Mouse (Mus musculus) left cerebral cortex, adult 2 months (tissue): ENCODE measurements around the gene Cdon. TPM values are rescaled to one million over a fixed set of nuclear protein-coding genes. Genes with fewer than 3 reads are reported as not detected.
A peak's percentile ranks its signal among the peaks of the same experiment; 100 is the strongest.

Source experiments
- DNase-seq, 2 experiments: peaks; one replicate each; pipeline ENCODE4 v3.0.0; 2021 to 2022; ENCODE audit warnings: low spot score in 2 of 2, mixed read lengths in 1 of 2; ENCODE audit errors: extremely low spot score in 1 of 2
- H3K27ac ChIP-seq: fragments of 200-600 bp; 2 replicates; pipeline ENCODE4 v1.8.1; 2022
- H3K4me3 ChIP-seq: fragments of 200-600 bp; 2 replicates; pipeline ENCODE4 v1.8.1; 2022
- CTCF ChIP-seq: fragments of 200-600 bp; IDR thresholded peaks from 2 replicates; pipeline ENCODE4 v1.8.1; 2022; ENCODE audit warnings: antibody characterized with exemption, mild to moderate bottlenecking, moderate library complexity
- intact Hi-C: fragments of 180-260 bp; cut with DNase I; formaldehyde crosslinking; loops from one replicate; pipeline ENCODE4 v1.15.1; 2025
- total RNA-seq, 2 experiments: library from RNA; stranded (reverse); gene quantifications; 2 replicates each; pipeline ENCODE4 v1.2.3; 2021

The Cdon gene
- total RNA-seq, 2 experiments from 2014 or later, result 7.9 to 8.3 TPM

DNA sequence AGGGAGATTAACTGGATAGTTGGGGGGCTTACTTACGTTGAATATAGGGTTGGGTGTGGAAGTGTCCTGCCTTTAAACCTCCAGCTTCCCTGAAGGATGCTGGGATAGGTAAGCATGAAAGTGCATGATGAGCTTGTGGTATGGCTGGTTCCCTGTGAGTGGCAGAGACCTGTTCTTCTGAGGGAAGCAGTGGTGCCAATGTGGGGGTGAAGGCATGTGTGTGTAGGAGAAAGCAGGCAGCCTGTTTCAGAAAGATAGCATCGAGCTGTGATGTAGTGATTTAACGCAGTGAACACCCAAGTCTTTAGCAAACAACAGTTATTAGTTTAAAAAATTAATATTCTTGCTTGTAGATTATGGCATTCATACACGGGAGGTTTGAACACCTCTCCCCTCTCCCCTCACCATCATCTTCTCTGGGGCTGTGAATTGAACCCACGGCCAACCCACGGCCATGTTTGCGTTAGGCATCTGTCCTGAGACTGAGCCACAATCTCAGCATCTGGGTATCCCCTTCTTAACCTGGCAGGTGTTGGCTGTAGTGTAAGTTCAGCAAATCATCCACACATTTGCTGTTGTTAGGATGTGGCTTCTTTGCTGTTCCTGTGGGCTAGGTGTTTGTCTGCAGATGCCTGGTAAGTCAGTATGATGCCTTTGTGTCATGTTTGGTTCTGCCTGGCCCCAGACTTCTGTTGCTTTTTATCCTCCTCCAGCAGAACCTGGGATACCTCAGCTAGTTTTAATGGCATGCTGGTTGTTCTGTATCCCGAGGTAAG is 17.5 kb downstream of the Cdon start:
- peak overlapping the region; percentile 64; the same call in 1 of the 2 replicates for H3K27ac ChIP-seq
- intact Hi-C loops, result loop anchor here (2.0 kb wide), 1 partner anchor 14 kb away; no protein-coding TSS in a partner anchor
- H3K4me3 ChIP-seq, result no peak overlapping the region
- peak; percentile 18 to 22 for DNase-seq
- TF ChIP-seq CTCF, result no peak

DNA sequence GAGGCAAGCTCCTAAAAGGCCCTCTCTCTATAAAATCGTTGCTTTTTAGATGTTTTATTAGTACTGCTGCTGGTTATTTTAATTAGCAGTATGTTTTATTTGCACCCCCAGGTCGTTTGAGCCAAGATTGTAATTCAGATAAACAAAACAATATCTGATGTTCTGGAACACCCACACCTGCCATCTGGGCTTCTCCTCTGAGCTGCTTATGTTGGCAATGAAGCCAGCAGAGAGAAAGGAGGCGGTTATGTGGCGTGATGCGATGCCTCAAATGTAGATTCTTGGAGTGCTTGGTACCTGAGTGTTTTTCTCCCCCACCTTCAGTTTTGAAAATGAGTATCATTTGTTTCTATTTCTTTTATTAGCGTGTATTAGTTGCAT is 18.1 kb downstream of the Cdon start:
- Histone ChIP-seq H3K4me3 (no peak overlapping the region), H3K27ac (peak overlapping the region; percentile 64; the same call in 1 of the 2 replicates)
- no peak for TF ChIP-seq CTCF
- intact Hi-C loops, result loop anchor here (2.0 kb wide), 1 partner anchor 14 kb away; no protein-coding TSS in a partner anchor
- DNase-seq, result peak; percentile 60 to 63

- intact Hi-C loops, result loop anchor here (2.0 kb wide), 1 partner anchor 15 kb away; no protein-coding TSS in a partner anchor
- no peak for TF ChIP-seq CTCF
- DNase-seq, result no peak
- H3K4me3 ChIP-seq, result no peak overlapping the region
- peak overlapping the region; percentile 44 for H3K27ac ChIP-seq
These were observed 18.8 kb downstream of the Cdon start for GRCm38 (mm10) chr9:35439754-35440153.

DNA sequence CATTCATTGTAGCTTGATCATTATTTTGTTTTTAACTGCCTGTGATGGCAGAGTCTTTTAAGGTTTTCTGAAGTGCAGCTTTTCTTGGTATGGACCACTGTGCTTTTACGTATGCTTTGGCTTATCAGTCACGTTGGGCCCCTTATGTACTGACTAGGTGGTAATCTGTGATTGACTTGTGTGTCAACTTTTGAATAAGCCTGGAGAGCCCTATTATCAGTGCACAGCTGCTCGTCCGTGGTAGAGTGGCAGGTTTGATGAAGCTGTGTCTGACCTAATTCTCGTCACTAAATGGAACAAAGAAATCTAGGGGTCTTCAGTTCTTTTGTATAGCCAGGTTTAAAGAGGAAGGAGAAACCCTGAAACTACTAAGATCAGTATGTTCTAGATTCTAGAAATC is 21.5 kb downstream of the Cdon start:
- intact Hi-C loops, result no loop called here
- H3K4me3 ChIP-seq, result no peak overlapping the region
- no peak overlapping the region for H3K27ac ChIP-seq
- TF ChIP-seq CTCF, result no peak
- no peak for DNase-seq

DNA sequence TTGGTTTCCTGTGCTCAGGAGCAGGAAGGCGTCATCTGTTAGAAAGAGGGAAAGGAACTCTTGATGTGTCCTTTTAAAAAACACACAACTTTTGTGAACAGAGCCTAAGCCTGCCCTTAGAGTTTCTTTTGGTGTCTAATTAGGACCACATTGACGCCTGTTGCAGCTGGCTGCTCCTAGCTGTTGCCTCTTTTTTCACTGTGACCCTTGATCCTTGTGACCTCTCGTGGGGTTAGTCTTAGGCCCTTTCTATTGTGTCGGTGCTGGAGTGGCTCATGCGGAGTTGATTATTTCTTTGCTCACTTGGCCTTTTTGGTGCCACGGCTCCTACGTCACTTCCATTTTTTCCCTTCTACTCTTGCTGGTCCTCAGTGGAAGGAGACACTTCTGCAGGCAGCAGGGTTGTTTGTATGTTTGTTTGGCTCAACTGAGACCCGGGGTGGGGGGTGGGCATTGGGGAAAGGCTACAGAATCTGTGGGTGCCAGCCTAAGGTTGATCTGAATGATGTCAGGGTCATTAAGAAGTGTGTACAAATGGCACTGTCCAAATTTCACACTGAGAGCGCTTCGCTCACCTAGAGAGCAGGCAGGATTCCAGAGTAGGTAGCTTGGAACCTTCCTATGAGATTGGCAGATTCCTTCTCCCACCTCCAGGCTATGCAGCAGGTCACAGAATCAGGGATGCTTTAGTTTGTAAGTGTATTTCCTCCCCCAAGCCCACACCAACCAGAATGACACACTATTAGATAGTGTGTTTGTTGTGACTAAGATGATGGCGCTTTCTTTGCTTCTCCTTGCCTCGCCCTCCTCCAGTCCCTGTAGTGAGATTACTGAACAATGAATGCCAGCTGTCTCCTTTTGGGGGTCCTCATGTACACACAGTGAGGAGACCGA is 22.9 kb downstream of the Cdon start:
- intact Hi-C loops, result no loop called here
- H3K4me3 ChIP-seq, result no peak overlapping the region
- TF ChIP-seq CTCF, result no peak
- no peak for DNase-seq
- H3K27ac ChIP-seq, result no peak overlapping the region

GRCm38 (mm10) chr9:35444512-35444886 is 23.6 kb downstream of the Cdon start:
- Histone ChIP-seq H3K4me3 (no peak overlapping the region), H3K27ac (no peak overlapping the region)
- no peak for DNase-seq
- intact Hi-C loops, result no loop called here
- no peak for TF ChIP-seq CTCF

DNA sequence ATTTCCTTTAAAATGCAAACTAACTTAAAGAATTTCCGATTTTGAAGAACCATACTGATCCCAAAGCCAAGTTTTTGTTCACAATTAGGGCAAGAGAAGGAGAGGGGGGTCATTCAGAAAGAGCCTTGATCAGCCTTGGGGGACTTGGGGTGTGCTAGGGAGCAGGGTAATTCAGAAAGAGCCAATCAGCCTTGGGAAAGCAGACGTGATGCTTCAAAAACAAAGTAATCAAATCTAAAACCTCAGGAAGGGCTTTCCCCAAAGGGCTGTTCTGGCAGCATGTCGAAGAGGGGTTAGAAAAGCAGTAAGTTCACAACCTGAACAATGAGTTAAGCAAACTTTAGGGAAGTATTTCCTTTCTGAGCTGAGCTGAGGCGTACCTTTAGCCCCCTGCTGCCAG is 26.0 kb downstream of the Cdon start:
- no peak overlapping the region for H3K27ac ChIP-seq
- DNase-seq, result no peak

GRCm38 (mm10) chr9:35453311-35453710 is 32.4 kb downstream of the Cdon start:
- intact Hi-C loops, result loop anchor here (5.0 kb wide), 1 partner anchor 1239 kb away; the partner anchor contains the start of gene Acrv1
- no peak for DNase-seq
- H3K27ac ChIP-seq, result no peak overlapping the region
- TF ChIP-seq CTCF, result no peak
- no peak overlapping the region for H3K4me3 ChIP-seq

More for the DNA sequence above, 26.0 kb downstream of the Cdon start:
- intact Hi-C loops, result no loop called here
- no peak for TF ChIP-seq CTCF
- no peak overlapping the region for H3K4me3 ChIP-seq

GRCm38 (mm10) chr9:35459594-35459993 is 38.7 kb downstream of the Cdon start:
- no peak for TF ChIP-seq CTCF
- intact Hi-C loops, result no loop called here
- H3K4me3 ChIP-seq, result no peak overlapping the region
- DNase-seq, result no peak
- H3K27ac ChIP-seq, result no peak overlapping the region

DNA sequence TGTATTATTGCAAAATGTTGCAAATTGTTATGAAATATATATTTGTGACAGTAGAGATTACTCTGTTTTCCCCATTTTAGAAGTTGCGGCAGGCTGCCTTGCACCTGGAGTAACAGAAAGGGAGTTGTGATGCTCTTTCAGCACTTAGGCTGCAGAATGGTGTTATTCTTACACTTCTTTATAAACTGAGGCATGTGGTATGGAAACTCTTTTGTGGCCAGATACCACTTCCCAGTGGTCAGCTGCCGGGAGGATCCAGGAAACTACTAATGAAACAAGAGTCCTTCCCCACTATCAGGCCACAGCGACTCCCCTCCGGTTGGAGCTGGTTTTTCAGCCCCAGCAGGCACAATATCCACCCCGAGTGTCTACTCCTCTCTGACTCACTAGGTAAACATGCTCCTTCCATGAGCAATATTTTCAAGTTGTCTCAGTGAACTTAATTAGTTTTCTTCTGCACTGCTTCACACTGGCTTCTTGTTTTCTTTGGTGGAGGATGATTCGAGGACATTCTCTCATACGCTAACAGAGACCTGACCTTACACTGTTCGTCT is 46.4 kb downstream of the Cdon start:
- intact Hi-C loops, result no loop called here
- Histone ChIP-seq H3K4me3 (no peak overlapping the region), H3K27ac (no peak overlapping the region)
- no peak for TF ChIP-seq CTCF
- DNase-seq, result no peak

DNA sequence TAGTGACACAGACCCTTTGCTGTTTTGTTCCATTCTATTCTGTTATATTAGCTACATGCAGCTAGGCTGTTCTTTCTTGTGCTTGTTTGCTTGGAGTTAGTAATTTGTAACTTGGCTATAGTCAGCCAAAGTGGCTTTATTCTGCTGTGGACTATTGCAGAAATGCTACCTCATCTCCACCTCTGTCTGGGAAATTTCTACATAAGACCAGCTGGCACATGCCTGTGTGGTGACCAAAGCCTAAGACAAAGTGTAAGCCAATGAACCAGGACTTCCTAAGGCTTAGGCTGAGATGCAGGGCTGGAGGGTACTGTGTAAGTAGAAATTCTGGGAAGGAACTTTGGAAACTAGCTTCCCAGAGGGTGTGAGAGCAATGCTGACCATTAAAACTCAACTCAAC is 48.0 kb downstream of the Cdon start:
- Histone ChIP-seq H3K27ac (no peak overlapping the region), H3K4me3 (no peak overlapping the region)
- intact Hi-C loops, result no loop called here
- TF ChIP-seq CTCF, result no peak
- no peak for DNase-seq
